Comparison of ENCODE assay signal across 14 mouse cellular contexts in genomic region chr5:53662413-53662812, GRCm38 (mm10). TPM values are rescaled to one million over a fixed set of nuclear protein-coding genes. Genes with fewer than 3 reads are reported as not detected.
"Had no signal": no experiment of that assay in that cellular context is flagged by ENCODE, and none has a peak within 500 bp of the region (broad histone marks: within the 10 kb centered on the region; RNA-seq: fewer than 3 reads in every experiment).

No protein-coding gene starts in this region.

- H3K4me1 ChIP-seq: limb, embryonic 15.5 days; liver, embryonic 12.5 days; lung, embryonic 15.5 days; midbrain, embryonic 13.5 days; neural tube, embryonic 12.5 days had no signal

- H3K27ac ChIP-seq: limb, embryonic 15.5 days; liver, embryonic 12.5 days; lung, embryonic 15.5 days; macrophage; midbrain, embryonic 13.5 days; neural tube, embryonic 12.5 days had no signal

- H3K9ac ChIP-seq: limb, embryonic 15.5 days; liver, embryonic 12.5 days; lung, embryonic 15.5 days; midbrain, embryonic 13.5 days; neural tube, embryonic 12.5 days had no signal

- H3K36me3 ChIP-seq: limb, embryonic 15.5 days; liver, embryonic 12.5 days; lung, embryonic 15.5 days; midbrain, embryonic 13.5 days; neural tube, embryonic 12.5 days had no signal

- H3K4me3 ChIP-seq: limb, embryonic 15.5 days; liver, embryonic 12.5 days; lung, embryonic 15.5 days; midbrain, embryonic 13.5 days; neural tube, embryonic 12.5 days had no signal

- H3K27me3 ChIP-seq: limb, embryonic 15.5 days; liver, embryonic 12.5 days; lung, embryonic 15.5 days; midbrain, embryonic 13.5 days; neural tube, embryonic 12.5 days had no signal

- H3K9me3 ChIP-seq: limb, embryonic 15.5 days; liver, embryonic 12.5 days; lung, embryonic 15.5 days; midbrain, embryonic 13.5 days; neural tube, embryonic 12.5 days had no signal

- ATAC-seq: liver, embryonic 12.5 days; midbrain, embryonic 13.5 days had no signal

- DNase-seq: kidney, postnatal 10 days; lung, postnatal 14 days; right cerebral cortex, postnatal 4 days; spleen, adult 18-20 months; thymus, adult 18-20 months; thymus, postnatal 25 days had no signal

- H3K4me2 ChIP-seq: limb, embryonic 15.5 days; liver, embryonic 12.5 days; lung, embryonic 15.5 days; midbrain, embryonic 13.5 days; neural tube, embryonic 12.5 days had no signal

RNA-seq across cellular contexts. Expression of gene Cckar, which starts 45.1 kb away (rescaled TPM):
- total RNA-seq: layer of hippocampus, adult 8-10 months; neutrophil, adult 5-6 weeks had no signal
- polyA plus RNA-seq: macrophage had no signal
